Mouse (Mus musculus) kidney, embryonic 14.5 days (tissue): ENCODE measurements at regions not wholly inside any gene's neighbourhood (a gene's known extent, or its start where the extent isn't known, plus 50 kb on each side); places are given as distances from the start of the nearest gene placed in this dataset.

ENCODE experiments used
- ATAC-seq: fragments of 200-750 bp; cut with Nextera tagmentation; 2 replicates; pipeline ENCODE4 v1.8.0; 2017; ENCODE audit warnings: moderate number of reproducible peaks, mild to moderate bottlenecking, moderate TSS enrichment, moderate library complexity; ENCODE audit not compliant: low FRiP score, low TSS enrichment
- H3K27ac ChIP-seq: fragments of 300-500 bp; sonication (generic); 2 replicates; pipeline ENCODE4 v1.5.1; 2014; ENCODE audit warnings: low read depth, mild to moderate bottlenecking, low read length, moderate library complexity, mixed read lengths
- H3K27me3 ChIP-seq: fragments of 300-500 bp; sonication (generic); 2 replicates; pipeline ENCODE4 v1.6.1; 2014; ENCODE audit warnings: mild to moderate bottlenecking, low read length; ENCODE audit not compliant: control insufficient read depth, insufficient read depth
- H3K36me3 ChIP-seq: fragments of 300-500 bp; sonication (generic); 2 replicates; pipeline ENCODE4 v1.6.1; 2014; ENCODE audit warnings: low read length, mixed read lengths; ENCODE audit not compliant: control insufficient read depth, insufficient read depth
- H3K4me1 ChIP-seq: fragments of 300-500 bp; sonication (generic); 2 replicates; pipeline ENCODE4 v1.6.1; 2014; ENCODE audit warnings: low read length, mixed read lengths; ENCODE audit not compliant: control insufficient read depth, insufficient read depth
- H3K4me2 ChIP-seq: fragments of 300-500 bp; sonication (generic); replicated peaks from 2 replicates; pipeline ENCODE4 v1.6.1; 2014; ENCODE audit warnings: low read depth, mild to moderate bottlenecking, low read length
- H3K4me3 ChIP-seq: fragments of 300-500 bp; sonication (generic); 2 replicates; pipeline ENCODE4 v1.5.1; 2014; ENCODE audit warnings: mild to moderate bottlenecking, low read length
- H3K9ac ChIP-seq: fragments of 300-500 bp; sonication (generic); 2 replicates; pipeline ENCODE4 v1.6.1; 2014; ENCODE audit warnings: low read depth, mild to moderate bottlenecking, low read length, moderate library complexity
- H3K9me3 ChIP-seq: fragments of 300-500 bp; sonication (generic); 2 replicates; pipeline ENCODE4 v1.6.1; 2016; ENCODE audit warnings: low read length; ENCODE audit not compliant: control insufficient read depth
- WGBS: fragments of 180-500 bp; shearing (Covaris S2); extraction: QIAGEN DNeasy Blood & Tissue Kit; methylation state at CpG from one replicate; pipeline ENCODE4 v1.1.7; 2014; 5-methylcytosine and 5-hydroxymethylcytosine counted together

DNA sequence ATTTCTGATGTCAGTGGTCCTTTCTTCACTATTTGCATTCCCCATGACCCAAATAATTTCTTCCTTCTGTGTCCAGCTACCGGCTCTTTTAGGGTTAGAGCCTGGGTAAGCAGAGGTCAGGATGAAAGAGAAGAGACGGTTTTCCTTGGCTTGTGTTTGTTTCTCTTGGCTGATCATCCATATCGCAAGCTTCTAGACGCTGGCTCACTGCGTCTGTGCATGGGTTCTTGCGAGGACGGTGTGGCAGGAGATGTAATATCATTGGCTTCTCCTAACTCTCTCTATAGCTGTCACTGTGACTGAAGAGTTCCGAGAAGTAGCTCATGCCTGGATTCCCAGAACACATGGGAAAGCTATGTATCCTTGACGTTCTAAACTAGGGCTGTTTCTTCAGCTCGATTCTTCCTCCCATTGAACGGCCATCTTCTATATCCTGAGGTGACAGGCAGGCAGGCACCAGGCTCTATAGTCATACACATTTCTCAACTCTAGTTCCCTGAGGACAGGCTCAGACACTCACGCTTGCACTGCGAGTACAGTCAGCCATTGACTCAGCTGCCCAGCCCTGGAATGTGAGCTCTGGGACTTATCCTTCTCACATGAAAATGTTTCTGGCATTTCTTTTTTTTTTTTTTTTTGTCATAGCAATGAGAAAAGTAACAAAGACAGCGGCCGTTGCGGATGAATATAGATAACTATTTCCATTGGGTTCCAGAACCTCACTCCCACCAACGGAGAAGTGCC lies 85.0 kb downstream of the Bach1 start:
- H3K4me3 ChIP-seq, result no peak overlapping the region
- no peak overlapping the region for H3K9ac ChIP-seq
- no peaks in the 10 kb centered on the region for H3K9me3 ChIP-seq
- H3K36me3 ChIP-seq, result no peaks in the 10 kb centered on the region
- H3K4me1 ChIP-seq, result peaks cover 18% of the 10 kb centered on the region
- 0 out of 2 replicates have a peak overlapping the region, but pooled peaks have one; percentile 11 for H3K4me2 ChIP-seq
- ATAC-seq, result peak; percentile 50
- WGBS, result 39% methylated on average over 17 of the region's 17 CpGs
- H3K27ac ChIP-seq, result no peak overlapping the region
- no peaks in the 10 kb centered on the region for H3K27me3 ChIP-seq

DNA sequence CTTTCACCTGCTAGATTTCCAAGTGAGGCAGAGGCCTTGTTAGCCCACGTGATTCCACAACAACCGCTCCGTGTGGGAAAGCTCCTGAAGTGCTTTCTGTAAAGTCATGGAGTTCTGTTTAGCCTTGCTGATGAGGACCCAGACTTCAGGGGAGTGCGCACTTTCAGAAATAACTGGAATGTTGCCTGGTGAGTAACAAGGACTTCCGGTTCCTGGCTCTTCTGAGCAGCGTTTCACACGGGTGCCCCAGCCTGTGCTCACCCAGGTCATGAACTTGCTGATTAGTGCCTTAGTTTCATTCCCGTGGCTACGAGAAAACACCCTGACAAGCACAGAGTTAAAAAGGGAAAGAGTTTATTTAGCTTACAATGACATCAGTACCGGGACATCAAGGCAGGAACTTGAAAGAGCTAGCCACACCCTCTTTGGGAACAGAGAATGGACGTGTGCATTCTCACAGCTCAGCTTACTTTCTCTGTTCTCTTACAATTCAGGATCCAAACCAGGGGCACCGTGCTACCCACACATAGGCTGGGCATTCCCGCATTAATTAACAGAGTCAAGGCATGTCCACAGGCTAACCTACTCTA lies 85.8 kb downstream of the Bach1 start:
- WGBS, result 48% methylated on average over 13 of the region's 13 CpGs
- Histone ChIP-seq H3K36me3 (no peaks in the 10 kb centered on the region), H3K4me2 (0 out of 2 replicates have a peak overlapping the region, but pooled peaks have one; percentile 2), H3K9me3 (no peaks in the 10 kb centered on the region), H3K27me3 (no peaks in the 10 kb centered on the region), H3K9ac (no peak overlapping the region), H3K27ac (no peak overlapping the region), H3K4me1 (peaks cover 18% of the 10 kb centered on the region), H3K4me3 (no peak overlapping the region)
- peak; percentile 54 for ATAC-seq

DNA sequence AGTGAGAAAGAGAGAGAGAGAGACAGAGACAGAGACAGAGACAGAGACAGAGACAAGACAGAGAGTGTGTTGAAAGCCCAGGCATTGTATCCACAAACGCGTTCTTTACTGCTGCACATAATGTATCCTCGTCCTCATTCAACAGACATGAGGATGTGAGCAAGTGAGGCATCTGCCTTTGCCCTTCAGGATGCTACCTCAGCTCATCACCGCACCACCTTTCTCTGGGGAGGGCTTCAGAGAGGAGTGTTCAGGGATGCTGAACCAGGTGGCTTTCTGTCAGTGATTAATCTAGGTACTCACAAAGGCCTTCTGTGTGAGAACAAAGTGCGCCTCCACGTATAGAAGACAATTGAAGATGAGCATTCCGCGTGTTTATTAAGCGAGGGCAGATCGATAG lies 90.8 kb downstream of the Bach1 start:
- no peak overlapping the region for H3K9ac ChIP-seq
- no peak for ATAC-seq
- no peak overlapping the region for H3K4me3 ChIP-seq
- H3K4me2 ChIP-seq, result no peak overlapping the region
- H3K4me1 ChIP-seq, result no peaks in the 10 kb centered on the region
- H3K27me3 ChIP-seq, result no peaks in the 10 kb centered on the region
- H3K27ac ChIP-seq, result no peak overlapping the region
- H3K9me3 ChIP-seq, result no peaks in the 10 kb centered on the region
- no peaks in the 10 kb centered on the region for H3K36me3 ChIP-seq
- 66% methylated on average over 10 of the region's 10 CpGs for WGBS

DNA sequence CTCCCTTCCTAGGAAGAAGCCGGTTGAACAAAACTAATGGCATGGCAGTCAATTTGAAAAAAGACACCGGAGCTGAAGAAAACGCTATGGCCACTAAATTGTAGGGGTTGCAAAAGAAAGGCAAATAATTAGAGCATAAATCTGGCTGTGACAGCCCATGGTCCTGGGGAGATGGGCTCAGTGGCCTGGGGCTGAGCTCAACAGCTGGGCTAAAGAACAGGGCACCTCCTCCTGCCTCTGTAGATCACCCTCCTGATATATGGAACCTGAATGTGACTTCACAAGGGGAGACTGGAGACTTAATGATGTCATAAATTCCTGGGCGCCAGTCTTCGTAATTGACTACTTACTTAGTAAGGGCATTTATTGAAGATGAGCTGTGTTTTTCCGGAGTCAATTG lies 91.2 kb downstream of the Bach1 start:
- H3K4me1 ChIP-seq, result no peaks in the 10 kb centered on the region
- no peak overlapping the region for H3K9ac ChIP-seq
- no peaks in the 10 kb centered on the region for H3K36me3 ChIP-seq
- WGBS, result 10% methylated on average over 6 of the region's 6 CpGs
- H3K4me3 ChIP-seq, result no peak overlapping the region
- no peak overlapping the region for H3K4me2 ChIP-seq
- H3K9me3 ChIP-seq, result no peaks in the 10 kb centered on the region
- no peak; the same call in 1 of the 2 replicates for ATAC-seq
- no peaks in the 10 kb centered on the region for H3K27me3 ChIP-seq
- H3K27ac ChIP-seq, result no peak overlapping the region

DNA sequence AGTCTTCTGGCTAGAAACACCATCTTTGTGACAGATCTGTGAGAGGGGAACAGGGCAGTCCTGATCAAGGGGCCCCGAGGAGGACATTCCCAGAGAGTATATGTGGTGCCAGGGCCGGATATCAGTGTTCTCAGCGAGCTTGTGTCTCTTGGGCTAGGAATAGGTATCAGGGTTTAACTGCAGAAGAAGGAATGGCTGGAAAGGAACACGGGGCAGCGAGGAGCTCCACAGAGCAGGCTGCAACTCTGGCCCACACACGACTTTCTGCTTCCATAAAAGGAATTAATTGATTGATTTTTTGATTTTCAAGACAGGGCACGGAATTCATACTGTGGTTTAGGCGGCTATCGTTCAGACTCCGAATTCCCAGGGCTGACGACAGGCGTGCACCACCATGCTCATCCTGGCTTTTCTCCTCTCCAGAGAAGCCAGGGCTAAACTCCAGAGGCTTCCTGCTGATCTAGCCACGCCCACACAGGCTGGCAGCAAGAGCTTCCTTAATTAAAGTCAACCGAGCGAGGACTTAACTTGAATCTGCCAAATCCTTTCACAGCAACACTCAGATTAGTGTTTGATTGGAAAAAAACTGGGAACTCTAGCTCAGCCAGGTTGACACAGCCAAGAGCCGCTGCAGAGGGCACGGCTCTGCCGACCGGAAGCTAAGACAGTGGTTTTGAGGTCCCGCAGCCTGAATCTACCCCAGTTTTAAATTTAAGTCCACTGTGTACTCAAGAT lies 97.9 kb downstream of the Bach1 start:
- Histone ChIP-seq H3K9ac (peak overlapping the region; percentile 42; the same call in 1 of the 2 replicates), H3K4me3 (peak overlapping the region; percentile 27), H3K27ac (no peak overlapping the region; the same call in 1 of the 2 replicates), H3K4me2 (peak overlapping the region; percentile 55), H3K9me3 (no peaks in the 10 kb centered on the region), H3K27me3 (no peaks in the 10 kb centered on the region), H3K4me1 (no peaks in the 10 kb centered on the region), H3K36me3 (no peaks in the 10 kb centered on the region)
- peak; percentile 93 for ATAC-seq
- WGBS, result 9% methylated on average over 20 of the region's 20 CpGs

DNA sequence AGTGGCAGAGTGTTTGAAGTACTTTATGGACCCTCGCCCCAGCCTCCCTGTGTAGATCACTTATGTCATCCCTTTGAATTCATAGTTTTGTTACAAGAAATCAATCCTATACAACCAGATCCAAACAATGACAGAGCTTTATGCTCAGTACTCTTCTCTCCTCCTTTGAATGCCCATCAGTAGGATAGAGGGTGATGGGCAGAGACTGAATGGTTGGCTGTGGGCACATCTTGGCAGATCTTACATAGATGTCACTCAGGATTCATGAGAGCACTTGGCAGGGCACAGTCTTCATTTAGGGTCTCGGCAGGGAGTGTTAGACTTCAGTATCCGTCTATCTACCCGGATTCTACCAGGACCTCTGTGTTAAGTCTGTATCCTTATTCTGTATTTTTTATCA lies 103.6 kb downstream of the Bach1 start:
- Histone ChIP-seq H3K9ac (no peak overlapping the region), H3K4me3 (no peak overlapping the region), H3K36me3 (no peaks in the 10 kb centered on the region), H3K4me2 (no peak overlapping the region), H3K27ac (no peak overlapping the region), H3K27me3 (no peaks in the 10 kb centered on the region), H3K4me1 (no peaks in the 10 kb centered on the region), H3K9me3 (no peaks in the 10 kb centered on the region)
- 84% methylated on average over 4 of the region's 4 CpGs for WGBS
- no peak for ATAC-seq

DNA sequence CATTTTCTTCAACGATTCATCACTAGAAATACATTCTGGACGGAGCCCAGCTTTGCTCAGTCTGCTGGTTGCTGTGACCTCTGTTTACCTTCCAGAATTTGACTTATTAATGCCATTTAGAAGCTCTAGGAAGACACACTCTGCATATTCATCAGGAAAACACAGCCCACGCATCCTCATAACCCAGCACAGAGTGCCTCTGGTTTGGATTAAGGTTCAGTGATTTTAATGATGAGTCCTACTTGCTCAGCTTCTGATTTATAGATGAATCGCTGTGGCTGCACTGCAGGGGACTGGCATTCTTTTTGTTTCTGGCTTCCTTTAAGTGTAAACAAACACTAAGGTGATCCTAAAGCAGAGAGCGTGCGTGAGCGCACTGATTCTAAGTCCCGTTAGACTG lies 118.8 kb downstream of the Bach1 start:
- Histone ChIP-seq H3K9ac (no peak overlapping the region), H3K4me3 (no peak overlapping the region), H3K9me3 (no peaks in the 10 kb centered on the region), H3K4me2 (no peak overlapping the region), H3K4me1 (no peaks in the 10 kb centered on the region), H3K27me3 (no peaks in the 10 kb centered on the region), H3K27ac (no peak overlapping the region), H3K36me3 (no peaks in the 10 kb centered on the region)
- 55% methylated on average over 8 of the region's 8 CpGs for WGBS
- ATAC-seq, result no peak

DNA sequence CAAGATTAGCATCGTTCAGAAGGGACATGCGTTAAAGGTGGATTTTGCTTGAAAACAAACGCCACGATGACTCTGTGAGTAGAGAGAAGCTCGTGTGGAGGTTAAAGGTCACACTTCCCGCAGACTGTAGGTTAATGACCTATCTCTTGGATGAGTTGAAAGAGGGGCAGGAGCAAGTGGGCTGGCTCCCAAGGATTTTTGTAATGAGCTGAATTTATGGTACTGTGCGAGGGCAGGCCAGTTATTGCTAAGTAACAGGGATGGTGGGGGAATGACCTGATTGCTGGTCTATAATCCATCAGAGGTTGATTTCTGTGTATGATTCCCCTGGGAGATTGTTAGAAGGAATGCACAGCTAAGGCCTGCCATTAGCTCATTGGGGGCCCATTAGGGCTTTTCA lies 135.6 kb downstream of the Bach1 start:
- Histone ChIP-seq H3K4me1 (no peaks in the 10 kb centered on the region), H3K9ac (no peak overlapping the region), H3K4me3 (no peak overlapping the region), H3K9me3 (no peaks in the 10 kb centered on the region), H3K4me2 (no peak overlapping the region), H3K27me3 (no peaks in the 10 kb centered on the region), H3K36me3 (no peaks in the 10 kb centered on the region), H3K27ac (no peak overlapping the region)
- no peak for ATAC-seq
- 34% methylated on average over 7 of the region's 7 CpGs for WGBS
